Mouse (Mus musculus) gastrocnemius, postnatal 36 days (tissue): Measurements from ENCODE around the gene Myo1d. TPM values are rescaled to one million over a fixed set of nuclear protein-coding genes. Genes with fewer than 3 reads are reported as not detected.

Experiments
- DNase-seq, 2 experiments: peaks; one replicate each; pipeline ENCODE4 v3.0.0; 2022
- intact Hi-C: fragments of 180-260 bp; cut with DNase I; formaldehyde crosslinking; loops from one replicate; pipeline ENCODE4 v1.15.1; 2025
- total RNA-seq, 2 experiments: library from RNA; stranded (reverse); gene quantifications; 2 replicates each; pipeline ENCODE4 v1.2.3; 2021

Gene Myo1d
- total RNA-seq, 2 experiments from 2014 or later, result 3.0 to 3.5 TPM

- DNase-seq, result no peak
These were observed 214.6 kb downstream of the Myo1d start for GRCm38 (mm10) chr11:80564975-80565965.

GRCm38 (mm10) chr11:80562479-80562878 is 217.3 kb downstream of the Myo1d start:
- intact Hi-C loops, result no loop called here

More at GRCm38 (mm10) chr11:80564975-80565965, 214.6 kb downstream of the Myo1d start:
- intact Hi-C loops, result no loop called here

GRCm38 (mm10) chr11:80560770-80561169 is 219.1 kb downstream of the Myo1d start:
- no peak for DNase-seq
- intact Hi-C loops, result no loop called here

More at GRCm38 (mm10) chr11:80562479-80562878, 217.3 kb downstream of the Myo1d start:
- no peak for DNase-seq

- DNase-seq, result no peak
- intact Hi-C loops, result no loop called here
These were observed 224.4 kb downstream of the Myo1d start for GRCm38 (mm10) chr11:80555416-80555815.

DNA sequence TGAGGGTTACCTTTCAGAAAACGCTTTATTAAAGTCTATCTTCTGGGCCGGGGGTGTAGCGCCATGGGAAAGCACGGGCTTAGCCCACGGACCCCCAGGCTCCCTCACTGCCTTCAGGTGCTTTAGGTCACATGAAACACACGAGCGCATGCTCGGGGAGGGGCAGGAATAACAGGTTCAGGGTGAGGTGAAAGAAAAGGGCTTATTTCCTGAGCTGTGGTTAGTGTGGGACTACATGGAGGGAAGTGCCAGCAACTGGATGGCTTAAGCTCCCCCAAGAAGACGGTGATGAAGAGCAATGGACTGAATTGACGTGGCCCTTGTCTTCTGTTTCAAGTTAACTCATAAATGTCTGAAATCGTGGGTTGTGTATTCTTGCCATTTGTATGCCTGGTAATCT is 226.8 kb downstream of the Myo1d start:
- intact Hi-C loops, result no loop called here
- no peak for DNase-seq

DNA sequence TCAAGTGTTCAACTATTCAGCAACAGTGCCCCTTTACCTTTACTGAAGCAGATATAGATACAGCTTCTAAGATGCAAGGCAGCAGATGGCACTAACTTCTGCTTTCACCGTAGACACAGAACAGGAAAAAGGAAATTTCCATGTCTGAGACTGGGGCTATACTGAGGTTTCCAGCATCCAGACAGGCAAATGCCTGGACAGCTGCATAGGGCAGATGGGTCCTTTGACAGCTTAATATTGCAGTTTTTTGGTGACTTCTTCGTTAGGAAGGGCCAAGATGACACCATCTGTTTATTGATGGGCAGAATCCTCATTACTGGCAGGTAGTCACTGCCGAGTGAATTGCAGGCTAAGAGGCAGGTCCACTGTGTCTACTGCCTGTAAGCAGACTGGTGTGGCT is 228.2 kb downstream of the Myo1d start:
- intact Hi-C loops, result no loop called here
- DNase-seq, result no peak

DNA sequence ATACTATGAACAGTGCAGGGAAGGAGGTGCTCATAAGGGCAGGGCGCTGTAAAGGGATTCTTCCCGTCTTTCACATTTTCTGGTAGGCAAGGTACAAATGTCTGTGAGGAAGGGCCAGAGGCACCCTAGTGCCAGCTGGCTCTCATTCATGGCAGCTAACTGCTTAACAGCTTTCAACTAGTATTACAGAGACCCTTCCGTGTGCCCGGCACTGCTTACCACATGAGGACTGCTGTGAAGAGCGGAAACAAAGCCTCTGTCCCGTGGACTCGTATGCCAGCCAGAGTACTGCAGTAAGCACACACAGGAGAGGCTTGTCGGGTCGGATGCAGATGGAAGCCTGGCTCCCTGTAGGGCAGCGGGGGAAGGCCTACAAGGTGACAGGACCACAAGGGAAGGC is 229.6 kb downstream of the Myo1d start:
- intact Hi-C loops, result no loop called here
- no peak for DNase-seq

GRCm38 (mm10) chr11:80549854-80550253 is 230.0 kb downstream of the Myo1d start:
- DNase-seq, result no peak
- intact Hi-C loops, result no loop called here

- intact Hi-C loops, result no loop called here
- no peak for DNase-seq
These were observed 233.6 kb downstream of the Myo1d start for GRCm38 (mm10) chr11:80546233-80546632.

DNA sequence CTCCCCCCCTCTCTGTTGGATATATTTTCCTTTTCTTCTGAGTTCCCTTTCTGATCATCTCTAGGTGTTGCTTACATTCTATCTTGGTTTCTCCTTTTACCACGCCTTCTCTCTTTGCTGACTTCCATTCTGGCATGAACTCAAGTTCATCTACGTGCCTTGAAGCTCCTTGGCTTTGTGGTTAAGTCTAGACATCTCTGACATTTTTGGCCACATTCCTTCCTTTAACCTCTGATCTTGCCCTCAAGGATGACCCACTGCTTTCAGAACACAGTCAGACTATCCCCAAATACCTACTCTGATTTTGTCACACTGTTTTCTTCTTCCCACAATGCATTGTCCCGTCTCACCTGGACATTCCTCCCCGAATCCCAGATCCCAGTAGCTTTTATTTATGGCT is 240.8 kb downstream of the Myo1d start:
- no peak for DNase-seq
- intact Hi-C loops, result no loop called here

DNA sequence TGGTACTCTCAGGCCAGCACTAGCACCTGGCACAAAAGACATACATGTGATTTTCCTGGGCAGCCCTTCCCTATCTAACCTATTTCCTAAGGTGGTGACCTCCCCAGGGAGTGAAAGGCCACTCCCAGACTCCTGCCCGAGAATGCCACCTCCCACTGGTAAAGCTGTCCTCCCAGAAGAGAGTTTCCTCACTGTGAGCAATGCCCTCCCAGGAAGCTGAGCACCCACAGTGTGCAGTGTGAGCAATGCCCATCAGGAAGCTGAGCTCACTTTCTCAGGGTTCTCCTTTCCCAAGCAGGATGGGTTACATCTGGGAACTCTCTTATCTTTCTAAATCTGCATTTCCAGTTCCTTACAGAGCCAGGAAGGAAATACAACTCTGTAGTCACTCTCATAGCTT is 246.9 kb downstream of the Myo1d start:
- DNase-seq, result no peak
- intact Hi-C loops, result no loop called here

DNA sequence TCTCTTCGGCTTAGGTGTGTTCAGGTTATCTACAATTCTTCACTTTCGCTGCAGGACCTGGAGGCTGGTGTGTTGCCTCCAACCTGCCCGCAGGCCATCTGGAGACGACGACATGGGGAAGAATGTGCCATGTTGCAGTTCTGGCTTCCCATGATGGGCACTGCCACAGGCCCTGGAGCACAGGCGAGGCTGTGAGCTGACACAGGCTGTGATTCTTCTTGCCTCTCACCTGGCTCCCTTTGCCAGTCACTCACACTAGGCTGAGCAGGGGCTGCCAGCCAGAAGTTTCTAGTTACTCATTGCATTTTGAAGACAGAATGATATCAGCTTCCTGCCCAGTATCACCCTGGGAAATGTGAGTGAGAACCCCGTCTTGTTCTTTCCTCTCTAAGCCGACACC is 250.7 kb downstream of the Myo1d start:
- intact Hi-C loops, result no loop called here
- DNase-seq, result no peak

DNA sequence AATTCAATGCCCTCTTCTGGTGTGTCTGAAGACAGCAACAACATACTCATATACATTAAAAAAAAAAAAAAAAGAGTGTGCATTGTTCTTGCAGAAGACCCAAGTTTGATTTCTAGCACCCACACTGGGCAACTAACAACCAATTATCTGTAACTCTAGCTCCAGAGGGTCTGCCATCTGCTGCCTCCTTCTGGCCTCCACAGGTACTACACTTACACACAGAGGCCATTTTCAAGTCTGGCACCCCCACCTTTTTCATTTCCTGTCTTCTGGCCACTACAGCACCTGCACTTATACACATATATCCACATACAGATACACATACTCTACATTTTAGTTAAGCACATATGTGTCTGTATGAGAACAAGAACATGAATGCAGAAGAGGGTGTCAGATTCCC is 252.1 kb downstream of the Myo1d start:
- intact Hi-C loops, result no loop called here
- DNase-seq, result no peak

DNA sequence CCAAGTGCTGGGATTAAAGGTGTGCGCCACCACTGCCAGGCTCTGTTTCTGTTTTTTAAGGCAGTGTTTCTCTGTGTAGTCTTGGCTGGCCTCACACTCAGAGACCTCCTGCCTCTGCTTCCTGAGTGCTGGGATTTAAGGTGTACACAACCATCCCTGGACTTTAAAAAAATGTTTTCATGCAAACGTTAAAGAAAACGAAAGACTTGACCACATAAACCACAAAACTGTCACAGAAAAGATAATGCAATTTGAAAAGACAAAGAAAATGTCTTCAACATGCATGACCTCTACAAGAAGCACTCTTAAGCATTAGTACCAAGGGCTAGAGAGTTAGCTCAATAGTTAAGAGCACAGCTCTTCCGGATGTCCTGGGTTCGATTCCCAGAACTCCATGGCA is 255.6 kb downstream of the Myo1d start:
- intact Hi-C loops, result no loop called here
- no peak for DNase-seq

DNA sequence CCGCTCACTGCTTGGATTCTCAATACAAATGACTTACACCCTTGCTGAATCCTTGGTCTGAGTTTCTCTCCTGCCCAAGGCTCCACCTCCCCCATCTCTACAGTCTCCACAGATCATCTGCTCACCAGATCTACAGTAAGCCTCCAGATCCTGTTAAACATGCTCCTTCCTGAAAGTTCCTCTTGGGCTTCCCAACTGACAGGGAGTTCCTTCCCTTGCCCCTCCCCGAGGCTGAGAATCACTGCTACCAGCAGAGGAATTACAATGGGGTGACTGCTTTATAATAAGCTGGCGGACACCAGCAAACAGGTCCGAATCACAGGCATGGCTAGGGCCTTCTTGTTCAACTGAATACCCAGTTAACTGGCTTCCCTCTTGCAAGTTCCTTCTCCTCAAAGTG is 256.4 kb downstream of the Myo1d start:
- DNase-seq, result no peak
- intact Hi-C loops, result no loop called here

DNA sequence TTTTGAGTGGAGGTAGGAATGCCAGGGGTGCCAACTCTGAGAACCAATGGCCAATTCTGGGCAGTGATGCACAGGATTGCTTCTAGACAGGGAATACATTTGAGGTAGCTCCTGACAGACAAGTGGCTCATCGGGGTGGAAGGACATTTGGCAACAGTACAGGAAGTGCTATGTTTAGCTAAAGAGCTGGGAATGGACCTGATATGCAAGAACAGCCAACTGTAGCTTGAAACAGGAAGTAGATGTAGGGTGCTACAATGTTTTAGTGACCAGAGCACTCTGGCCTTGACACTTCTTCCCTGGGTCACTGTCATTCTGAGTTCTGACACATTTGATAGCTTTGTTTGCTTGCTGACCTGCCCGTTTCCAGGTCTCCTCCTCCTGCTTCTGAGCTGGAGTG is 257.0 kb downstream of the Myo1d start:
- intact Hi-C loops, result no loop called here
- no peak for DNase-seq

DNA sequence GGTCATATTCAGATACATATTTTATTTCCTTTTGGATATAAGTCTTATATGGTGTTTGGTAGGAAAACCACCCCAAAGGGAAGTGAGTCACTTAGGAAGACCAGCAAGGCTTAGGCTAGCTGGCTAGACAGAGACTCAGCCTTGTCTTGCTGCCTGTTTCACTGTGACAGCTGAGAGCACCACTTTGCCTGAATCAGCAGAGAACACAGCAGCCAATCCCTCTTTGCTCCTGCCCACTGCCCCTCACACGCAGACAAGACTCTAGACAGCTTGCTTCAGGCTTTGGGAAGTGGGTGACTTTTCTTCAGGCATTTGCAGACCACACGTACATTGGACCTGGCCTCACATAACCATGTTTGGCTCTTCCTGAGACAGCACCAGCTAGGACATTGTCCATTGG is 258.7 kb downstream of the Myo1d start:
- intact Hi-C loops, result no loop called here

DNA sequence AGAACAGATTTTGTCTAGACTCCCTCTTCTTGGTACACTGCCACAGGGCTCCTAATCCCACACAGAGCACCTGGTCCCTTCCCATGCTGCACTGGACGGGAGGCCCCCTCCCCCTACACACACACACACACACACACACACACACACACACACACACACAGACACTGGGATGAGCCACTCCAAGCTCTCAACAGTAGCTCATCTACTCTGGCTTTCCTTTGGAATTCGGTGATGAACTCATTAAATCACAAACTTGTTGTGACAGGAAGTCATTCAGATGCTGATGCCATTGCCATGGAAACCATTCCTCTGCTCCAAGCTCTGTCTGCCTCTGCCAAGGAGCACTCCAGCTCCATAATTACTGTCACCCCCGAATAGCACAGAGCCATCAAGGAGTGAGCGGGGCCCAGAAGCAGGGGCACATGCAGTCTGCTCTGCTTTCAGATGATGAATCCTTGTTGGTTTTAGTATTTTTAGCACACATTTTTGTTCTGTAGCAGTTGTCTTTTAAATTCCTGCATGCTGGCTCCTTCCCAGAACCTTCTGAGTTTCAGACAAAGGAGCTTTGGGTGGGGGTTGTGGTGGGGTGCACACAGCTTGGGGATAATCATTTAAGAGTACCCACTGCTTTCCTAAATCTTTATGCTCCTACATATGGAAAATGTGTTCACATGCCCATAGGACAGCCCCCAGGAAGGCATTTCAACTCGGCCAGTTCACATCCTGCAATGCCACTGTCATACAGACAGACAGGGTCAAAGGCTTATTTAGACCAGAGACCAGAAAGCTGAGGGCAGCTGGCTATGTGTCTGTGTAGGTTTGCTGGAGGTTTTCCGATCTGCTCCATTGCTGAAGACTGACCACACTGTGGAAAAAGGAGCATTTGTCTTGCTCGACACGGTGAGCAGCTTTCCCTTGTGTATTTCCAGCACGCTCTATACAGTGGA is 261.1 kb downstream of the Myo1d start:
- DNase-seq, result no peak
- intact Hi-C loops, result no loop called here

More for the DNA sequence above, 258.7 kb downstream of the Myo1d start:
- no peak for DNase-seq

DNA sequence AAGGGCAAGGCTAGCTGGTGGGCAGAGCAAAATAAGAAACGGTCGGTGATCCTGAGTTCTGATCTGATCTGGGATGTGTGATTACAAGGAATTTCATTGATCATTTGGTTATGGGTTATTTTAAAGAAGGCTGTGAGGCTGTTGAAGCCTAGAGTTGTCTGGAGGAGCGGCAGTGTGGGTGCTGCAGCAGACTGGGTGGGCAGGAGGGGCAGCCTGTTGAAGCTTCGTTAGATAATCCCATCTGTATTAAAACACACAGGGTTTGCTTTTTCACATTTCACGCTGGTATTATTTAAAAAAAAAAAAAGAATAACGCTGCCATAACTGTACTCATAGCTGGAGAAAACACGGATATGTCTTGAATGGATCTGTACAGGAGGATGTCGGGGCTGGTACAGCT is 263.9 kb downstream of the Myo1d start:
- no peak for DNase-seq
- intact Hi-C loops, result no loop called here

DNA sequence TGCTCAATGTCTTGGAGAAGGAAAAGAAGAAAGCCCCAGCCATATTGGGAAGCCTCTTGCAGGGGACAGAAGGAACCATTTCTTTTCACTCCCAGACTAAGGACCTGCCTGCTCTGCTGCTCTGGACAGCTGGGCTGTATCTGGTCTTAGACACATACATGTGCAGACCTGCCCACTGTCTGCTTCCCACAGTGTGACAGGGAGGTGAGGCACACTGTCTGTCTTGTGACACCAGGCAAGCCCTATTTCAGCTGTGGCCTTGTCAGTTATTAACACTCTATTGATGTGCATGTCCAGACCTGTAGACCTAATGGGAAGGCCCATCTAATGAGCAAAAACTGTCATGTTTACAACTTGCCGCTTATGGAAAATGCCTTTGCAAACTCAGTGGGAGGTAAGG is 264.5 kb downstream of the Myo1d start:
- DNase-seq, result no peak
- intact Hi-C loops, result no loop called here

DNA sequence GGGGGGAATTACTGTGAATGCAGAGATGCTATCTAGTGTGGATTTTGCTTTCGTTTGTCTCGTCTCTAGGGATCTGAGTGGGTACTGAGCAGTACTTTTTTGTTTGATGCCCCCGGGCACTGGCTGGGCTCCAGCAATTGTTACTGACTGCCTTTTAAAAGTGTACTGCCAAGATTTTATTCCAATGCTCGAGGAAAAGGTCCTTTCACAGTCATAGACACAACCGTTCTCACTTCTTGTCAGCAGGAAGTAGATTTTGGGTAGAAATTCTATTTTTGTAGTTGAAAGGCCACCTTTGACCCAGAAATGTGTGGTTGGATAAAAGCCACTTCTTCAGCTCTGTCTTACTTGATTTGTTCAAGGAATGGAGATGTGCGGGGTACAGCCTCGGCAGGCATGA is 266.0 kb downstream of the Myo1d start:
- intact Hi-C loops, result no loop called here
- DNase-seq, result no peak
